Mouse (Mus musculus) stomach, embryonic 14.5 days (tissue): ENCODE results near the gene Arhgef1. TPM values are rescaled to one million over a fixed set of nuclear protein-coding genes. Genes with fewer than 3 reads are reported as not detected.

Experiments used
- ATAC-seq: fragments of 200-750 bp; cut with Nextera tagmentation; 2 replicates; pipeline ENCODE4 v1.8.0; 2017; ENCODE audit warnings: low read depth, moderate TSS enrichment; ENCODE audit not compliant: insufficient number of reproducible peaks, insufficient read depth, low FRiP score
- H3K27ac ChIP-seq: fragments of 300-500 bp; sonication (generic); 2 replicates; pipeline ENCODE4 v1.5.1; 2014; ENCODE audit warnings: mild to moderate bottlenecking, low read length, moderate library complexity, mixed read lengths
- H3K27me3 ChIP-seq: fragments of 300-500 bp; sonication (generic); 2 replicates; pipeline ENCODE4 v1.6.1; 2014; ENCODE audit warnings: low read length, control low read depth, mixed read lengths; ENCODE audit not compliant: control insufficient read depth, insufficient read depth
- H3K36me3 ChIP-seq: fragments of 300-500 bp; sonication (generic); 2 replicates; pipeline ENCODE4 v1.6.1; 2014; ENCODE audit warnings: mild to moderate bottlenecking, control low read depth, low read length, moderate library complexity, mixed read lengths; ENCODE audit not compliant: control insufficient read depth, insufficient read depth
- H3K4me1 ChIP-seq: fragments of 300-500 bp; sonication (generic); 2 replicates; pipeline ENCODE4 v1.6.1; 2014; ENCODE audit warnings: low read length, control low read depth, mixed read lengths; ENCODE audit not compliant: control insufficient read depth, insufficient read depth
- H3K4me2 ChIP-seq: fragments of 300-500 bp; sonication (generic); replicated peaks from 2 replicates; pipeline ENCODE4 v1.6.1; 2014; ENCODE audit warnings: low read depth, low read length, control low read depth
- H3K4me3 ChIP-seq: fragments of 300-500 bp; sonication (generic); 2 replicates; pipeline ENCODE4 v1.5.1; 2014; ENCODE audit warnings: low read depth, low read length, control low read depth
- H3K9ac ChIP-seq: fragments of 300-500 bp; sonication (generic); replicated peaks from 2 replicates; pipeline ENCODE4 v1.6.1; 2014; ENCODE audit warnings: low read depth, mild to moderate bottlenecking, control low read depth, low read length, moderate library complexity, mixed read lengths
- H3K9me3 ChIP-seq: fragments of 300-500 bp; sonication (generic); 2 replicates; pipeline ENCODE4 v1.6.1; 2016; ENCODE audit warnings: low read depth, low read length, control low read depth; ENCODE audit not compliant: control insufficient read depth
- WGBS: fragments of 180-500 bp; shearing (Covaris S2); extraction: QIAGEN DNeasy Blood & Tissue Kit; methylation state at CpG from one replicate; pipeline ENCODE4 v1.1.7; 2014; 5-methylcytosine and 5-hydroxymethylcytosine counted together
- polyA plus RNA-seq: library from polyadenylated mRNA; unstranded; fragments of >200 nt; fragmentation: Nextera tagmentation; extraction: Ambion mirVana; gene quantifications from 2 replicates; pipeline ENCODE4 v1.2.1, GENCODE M21; 2014

Arhgef1 gene
- polyA plus RNA-seq, 1 experiment from 2014 or later: 88.8 TPM

DNA sequence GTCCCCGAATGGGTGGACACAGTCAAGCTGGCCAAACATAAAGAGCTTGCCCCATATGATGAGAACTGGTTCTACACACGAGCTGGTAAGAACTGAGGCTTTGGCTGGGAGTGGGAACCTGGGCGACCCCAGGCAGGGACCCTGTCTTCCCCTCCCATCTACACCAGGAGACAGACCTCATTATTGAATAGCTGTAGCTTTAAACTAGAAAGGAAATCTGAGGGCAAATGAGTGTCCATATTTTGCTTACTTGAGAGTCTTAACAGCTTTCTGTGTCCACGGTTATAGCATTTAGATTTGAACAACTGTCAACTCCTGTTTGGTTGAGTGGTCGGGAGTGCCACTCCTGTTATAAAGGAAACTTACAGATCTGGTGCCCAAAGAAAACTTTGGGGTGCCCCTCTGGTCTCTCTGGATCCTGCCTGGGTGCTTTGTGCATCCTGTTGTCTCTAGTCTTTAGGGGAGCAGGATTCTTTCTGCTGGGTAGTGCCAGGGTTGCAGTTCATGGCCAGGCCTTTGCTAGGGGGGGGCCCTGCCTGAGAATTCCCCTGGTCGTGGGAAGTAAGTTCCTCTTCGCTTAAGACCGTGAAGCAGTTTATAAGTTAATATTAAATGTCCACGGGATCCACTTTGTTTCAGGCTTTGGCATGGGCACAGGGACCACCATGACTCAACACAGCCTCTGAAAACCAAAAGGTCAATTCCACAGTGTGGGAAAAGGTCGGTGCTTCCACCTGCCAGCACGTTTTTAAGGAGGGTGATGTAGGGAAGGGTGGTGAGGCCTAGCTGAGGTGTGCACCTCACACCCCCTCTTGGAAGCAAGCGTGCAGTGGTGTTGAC, 17.0 kb upstream of the Arhgef1 start:
- 35% methylated on average over 12 of the region's 12 CpGs for WGBS
- H3K9ac ChIP-seq: peak overlapping the region; percentile 100
- peaks cover 20% of the 10 kb centered on the region for H3K4me1 ChIP-seq
- H3K9me3 ChIP-seq: no peaks in the 10 kb centered on the region
- H3K36me3 ChIP-seq: peaks cover 52% of the 10 kb centered on the region
- H3K27me3 ChIP-seq: no peaks in the 10 kb centered on the region
- no peak overlapping the region; the same call in 1 of the 2 replicates for H3K27ac ChIP-seq
- H3K4me2 ChIP-seq: peak overlapping the region; percentile 85
- peak overlapping the region; percentile 99 for H3K4me3 ChIP-seq
- ATAC-seq: no peak

DNA sequence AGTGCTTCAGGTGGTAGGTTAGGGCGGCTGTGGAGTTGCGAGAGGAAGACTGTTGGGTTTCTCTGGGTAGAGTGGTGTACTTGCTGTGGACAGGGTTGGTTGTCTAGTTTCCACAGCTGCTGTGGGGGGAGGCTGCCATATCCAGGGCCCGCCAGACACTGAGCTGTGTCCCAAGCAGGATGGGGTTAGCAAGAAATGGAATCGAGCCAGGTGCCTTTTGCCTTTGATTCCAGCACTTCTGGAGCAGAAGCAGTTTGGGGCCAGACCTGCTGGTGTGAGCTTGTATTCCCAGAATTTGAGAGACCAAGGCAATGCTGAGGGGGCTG, 16.4 kb upstream of the Arhgef1 start:
- H3K4me2 ChIP-seq: peak overlapping the region; percentile 85
- peaks cover 20% of the 10 kb centered on the region for H3K4me1 ChIP-seq
- H3K4me3 ChIP-seq: peak overlapping the region; percentile 99
- H3K36me3 ChIP-seq: peaks cover 57% of the 10 kb centered on the region
- H3K27me3 ChIP-seq: no peaks in the 10 kb centered on the region
- peak overlapping the region; percentile 100 for H3K9ac ChIP-seq
- H3K9me3 ChIP-seq: no peaks in the 10 kb centered on the region
- H3K27ac ChIP-seq: no peak overlapping the region
- 60% methylated on average over 4 of the region's 4 CpGs for WGBS
- ATAC-seq: no peak

DNA sequence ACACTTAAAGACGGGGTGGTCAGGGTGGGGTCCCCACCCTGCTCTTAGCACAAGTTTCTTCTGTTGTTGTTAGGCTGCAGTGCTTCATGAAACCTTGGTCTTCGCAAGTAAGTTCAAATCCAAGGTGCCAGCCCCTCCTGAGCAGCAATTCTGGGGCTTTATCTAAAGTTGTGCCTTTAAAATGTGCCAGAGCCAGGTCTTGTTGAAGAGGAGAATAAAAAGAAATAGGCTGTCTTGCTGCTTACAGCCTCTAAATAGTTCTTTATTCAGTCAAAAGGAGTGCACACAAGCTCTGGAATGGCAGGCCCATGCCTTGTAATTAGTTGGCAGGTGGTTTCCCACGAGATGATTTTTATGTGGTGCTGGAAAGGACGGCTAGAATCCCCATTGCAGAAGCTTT, 15.6 kb upstream of the Arhgef1 start:
- Histone ChIP-seq H3K4me2 (peak overlapping the region; percentile 85), H3K4me1 (peaks cover 20% of the 10 kb centered on the region), H3K27ac (no peak overlapping the region), H3K9ac (peak overlapping the region; percentile 100), H3K36me3 (peaks cover 57% of the 10 kb centered on the region), H3K4me3 (0 out of 2 replicates have a peak overlapping the region, but pooled peaks have one; percentile 99), H3K27me3 (no peaks in the 10 kb centered on the region), H3K9me3 (no peaks in the 10 kb centered on the region)
- no peak for ATAC-seq
- WGBS: 71% methylated on average over 4 of the region's 4 CpGs

DNA sequence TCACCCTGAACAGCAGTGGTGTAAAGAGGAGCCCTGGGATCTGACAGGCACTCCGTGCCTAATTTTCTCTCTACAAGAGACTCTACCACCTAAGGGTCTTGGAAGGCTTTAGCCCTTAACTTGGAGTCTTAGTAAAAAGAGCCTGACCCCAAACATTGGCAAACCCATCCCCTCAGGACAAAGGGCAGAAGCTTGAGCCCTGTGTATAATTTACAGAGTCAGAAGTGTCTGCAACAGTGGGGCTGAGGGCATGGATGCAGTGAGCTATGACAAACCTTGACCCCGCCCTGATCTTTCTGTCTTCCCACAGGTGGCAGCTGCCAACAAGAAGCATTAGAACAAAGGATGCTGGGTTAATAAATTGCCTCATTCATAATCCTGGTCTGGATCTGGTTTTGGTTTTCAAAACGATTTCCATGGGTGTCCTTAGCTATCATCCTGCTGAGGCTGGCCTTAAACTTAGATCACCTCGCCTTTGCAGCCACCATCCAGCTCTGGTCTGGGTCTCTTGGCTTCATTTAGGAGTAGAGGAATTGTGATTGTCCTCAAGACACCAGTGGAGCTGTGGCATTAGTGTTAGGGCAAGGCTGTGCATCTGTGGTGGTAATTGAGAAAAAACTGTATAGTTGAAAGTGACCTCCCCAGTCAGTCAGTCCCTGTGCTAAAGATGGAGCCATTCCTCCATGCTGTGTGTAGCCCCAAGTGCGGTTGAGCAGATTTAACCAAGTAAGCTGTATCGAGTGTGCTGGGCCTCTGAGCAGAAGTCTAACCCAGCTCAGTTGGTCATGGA, 13.1 kb upstream of the Arhgef1 start:
- Histone ChIP-seq H3K4me1 (peaks cover 20% of the 10 kb centered on the region), H3K4me2 (no peak overlapping the region), H3K4me3 (no peak overlapping the region), H3K36me3 (peaks cover 57% of the 10 kb centered on the region), H3K27me3 (no peaks in the 10 kb centered on the region), H3K9ac (no peak overlapping the region), H3K9me3 (no peaks in the 10 kb centered on the region), H3K27ac (no peak overlapping the region)
- no peak for ATAC-seq
- WGBS: 72% methylated on average over 6 of the region's 6 CpGs

DNA sequence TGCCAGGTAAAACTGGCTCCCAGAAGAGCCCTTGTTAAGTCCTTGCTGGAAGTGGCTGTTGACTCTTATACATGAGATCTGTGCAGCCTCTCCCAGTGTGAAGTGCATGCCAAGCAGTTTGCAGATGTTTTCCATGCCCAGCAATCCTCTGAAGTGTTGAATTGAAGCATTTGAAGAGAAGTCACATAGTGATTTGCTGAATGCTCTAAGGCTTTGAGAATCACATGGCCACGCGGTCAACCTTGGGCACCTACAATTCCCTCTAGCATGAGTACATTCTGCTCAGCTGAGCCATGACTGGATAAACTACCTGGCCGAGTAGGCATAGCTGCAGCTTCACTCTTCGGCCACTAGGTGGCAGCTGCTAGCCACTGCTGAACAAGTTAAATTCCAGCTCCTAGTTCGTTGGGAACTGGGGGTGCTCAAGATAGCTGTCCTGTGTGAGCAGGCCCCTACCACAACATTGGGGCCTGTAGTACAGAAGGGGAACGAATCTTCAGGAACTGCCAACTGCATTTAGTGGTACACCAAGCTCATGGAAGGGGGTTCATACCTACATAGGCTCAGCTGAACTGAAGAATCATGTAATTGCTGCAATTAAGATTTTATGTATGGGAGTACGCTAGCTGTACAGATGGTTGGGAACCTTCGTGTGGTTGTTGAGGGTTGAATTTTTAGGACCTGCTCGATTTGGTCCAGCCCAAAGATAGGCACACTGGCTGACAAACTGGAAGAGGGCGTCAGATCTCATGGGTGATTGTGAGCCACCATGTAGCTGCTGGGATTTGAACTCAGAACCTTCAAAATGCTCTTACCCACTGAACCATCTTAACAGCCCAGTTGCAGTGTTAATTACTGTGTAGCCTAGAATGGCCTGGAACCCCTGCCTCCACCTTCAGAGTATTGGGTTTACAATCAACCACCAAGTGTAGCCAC, 12.2 kb upstream of the Arhgef1 start:
- no peak overlapping the region for H3K4me2 ChIP-seq
- ATAC-seq: 0 out of 2 replicates have a peak, but pooled peaks have one; percentile 39
- no peak overlapping the region for H3K9ac ChIP-seq
- H3K27ac ChIP-seq: 0 out of 2 replicates have a peak overlapping the region, but pooled peaks have one; percentile 15
- H3K4me1 ChIP-seq: peaks cover 18% of the 10 kb centered on the region
- no peaks in the 10 kb centered on the region for H3K27me3 ChIP-seq
- no peak overlapping the region for H3K4me3 ChIP-seq
- WGBS: 27% methylated on average over 10 of the region's 10 CpGs
- no peaks in the 10 kb centered on the region for H3K9me3 ChIP-seq
- peaks cover 52% of the 10 kb centered on the region for H3K36me3 ChIP-seq

DNA sequence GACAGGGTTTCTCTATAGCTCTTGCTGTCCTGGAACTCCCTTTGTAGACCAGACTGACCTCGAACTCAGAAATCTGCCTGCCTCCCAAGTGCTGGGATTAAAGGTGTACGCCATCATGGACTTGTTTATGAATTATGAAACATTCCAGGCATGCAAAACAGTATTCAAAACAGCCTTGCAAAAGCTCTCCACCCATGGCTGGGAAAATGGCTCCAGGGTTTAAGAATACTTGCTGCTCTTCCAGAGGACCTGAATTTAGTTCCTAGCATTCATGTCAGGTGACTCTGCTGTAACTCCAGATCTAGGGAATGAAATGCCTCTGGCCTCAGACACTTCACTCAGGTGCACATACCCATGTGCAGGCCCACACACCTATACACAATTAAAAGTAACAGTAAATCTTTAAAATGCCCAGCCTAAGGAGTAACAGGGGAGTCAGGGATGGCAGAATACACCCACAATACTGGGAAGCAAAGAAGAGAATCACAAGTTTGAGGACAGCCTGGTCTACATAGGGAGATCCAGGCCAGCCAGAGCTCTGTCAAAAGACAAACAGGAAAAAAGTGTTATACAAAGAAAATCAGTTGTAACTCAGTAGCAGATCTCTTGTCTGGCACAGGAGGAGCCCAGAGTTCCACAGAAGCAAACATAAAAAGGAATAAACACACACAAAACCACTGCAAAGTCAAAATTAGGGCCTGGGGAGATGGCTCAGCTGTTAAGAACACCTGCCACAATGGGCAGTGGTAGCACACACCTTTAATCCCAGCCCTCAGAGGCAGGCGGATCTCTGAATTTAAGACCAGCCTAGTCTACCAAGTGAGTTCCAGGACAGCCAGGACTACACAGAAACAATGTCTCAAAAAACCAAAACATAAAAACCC, 11.2 kb upstream of the Arhgef1 start:
- no peak overlapping the region for H3K4me2 ChIP-seq
- ATAC-seq: no peak
- WGBS: 69% methylated on average over 3 of the region's 3 CpGs

DNA sequence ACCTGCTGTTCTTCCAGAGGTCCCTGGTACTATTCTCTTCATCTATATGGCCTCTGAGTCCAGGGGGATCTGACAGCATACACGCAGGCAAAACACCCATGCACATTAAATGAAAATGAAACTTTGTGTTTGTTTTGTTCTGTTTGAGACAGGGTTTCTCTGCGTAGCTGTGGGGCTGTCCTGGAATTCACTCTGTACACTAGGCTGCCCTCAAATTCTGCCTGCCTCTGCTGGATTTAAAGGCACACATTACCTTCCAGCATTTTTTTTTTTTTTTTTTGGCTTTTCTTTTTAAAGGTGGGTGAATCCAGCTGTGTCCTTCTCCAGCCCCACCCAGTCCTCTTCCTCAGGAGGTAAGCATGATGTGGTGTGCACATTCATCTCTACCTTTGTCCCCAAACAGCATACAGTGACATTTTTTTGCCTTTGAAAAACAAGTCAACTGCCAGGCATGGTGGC, 10.6 kb upstream of the Arhgef1 start:
- Histone ChIP-seq H3K27me3 (no peaks in the 10 kb centered on the region), H3K9ac (no peak overlapping the region), H3K4me1 (peaks cover 3% of the 10 kb centered on the region; the same call in 1 of the 2 replicates), H3K4me3 (no peak overlapping the region), H3K27ac (no peak overlapping the region), H3K9me3 (no peaks in the 10 kb centered on the region), H3K4me2 (no peak overlapping the region), H3K36me3 (peaks cover 38% of the 10 kb centered on the region)
- no peak for ATAC-seq
- 75% methylated on average over 2 of the region's 2 CpGs for WGBS

More for the DNA sequence above, 11.2 kb upstream of the Arhgef1 start:
- H3K27ac ChIP-seq: no peak overlapping the region
- H3K4me3 ChIP-seq: no peak overlapping the region
- H3K27me3 ChIP-seq: no peaks in the 10 kb centered on the region
- H3K36me3 ChIP-seq: peaks cover 43% of the 10 kb centered on the region
- H3K9me3 ChIP-seq: no peaks in the 10 kb centered on the region
- H3K9ac ChIP-seq: no peak overlapping the region
- H3K4me1 ChIP-seq: peaks cover 9% of the 10 kb centered on the region; the same call in 1 of the 2 replicates
